Mouse (Mus musculus): ENCODE measurements around the gene Trnt1.
A peak's percentile ranks its signal among the peaks of the same experiment; 100 is the strongest.

Trnt1 gene

GRCm38 (mm10) chr6:106791429-106791828 is 22.5 kb downstream of the Trnt1 start:
- DNase-seq, result no peak

- DNase-seq, result no peak
Measured at GRCm38 (mm10) chr6:106792486-106792885, 23.6 kb downstream of the Trnt1 start.

- no peak for DNase-seq
Measured at GRCm38 (mm10) chr6:106793088-106793487, 24.2 kb downstream of the Trnt1 start.

GRCm38 (mm10) chr6:106793621-106794020 is 24.7 kb downstream of the Trnt1 start:
- no peak for DNase-seq

GRCm38 (mm10) chr6:106794094-106794814 is 25.3 kb downstream of the Trnt1 start:
- no peak for DNase-seq

GRCm38 (mm10) chr6:106799333-106800226 is 30.7 kb downstream of the Trnt1 start, which contains the start of gene Crbn:
Gene Crbn, minus strand, starts transcription at chr6:106800077.
- DNase-seq, result peak; percentile 93

GRCm38 (mm10) chr6:106800227-106800557 is 31.3 kb downstream of the Trnt1 start:
- DNase-seq, result no peak

- DNase-seq, result no peak
Measured at GRCm38 (mm10) chr6:106804904-106805303, 36.0 kb downstream of the Trnt1 start.

GRCm38 (mm10) chr6:106809161-106809560 is 40.2 kb downstream of the Trnt1 start:
- DNase-seq, result no peak

GRCm38 (mm10) chr6:106810686-106811085 is 41.8 kb downstream of the Trnt1 start:
- no peak for DNase-seq

- no peak for DNase-seq
Measured at GRCm38 (mm10) chr6:106819246-106819645, 50.3 kb downstream of the Trnt1 start.

- DNase-seq, result no peak
Measured at GRCm38 (mm10) chr6:106819906-106820305, 51.0 kb downstream of the Trnt1 start.

- DNase-seq, result no peak
Measured at GRCm38 (mm10) chr6:106820566-106820965, 51.6 kb downstream of the Trnt1 start.

GRCm38 (mm10) chr6:106822329-106822728 is 53.4 kb downstream of the Trnt1 start:
- peak; percentile 63 for DNase-seq

Measured in right cerebral cortex, postnatal 14 days (tissue).